In the genomic region with DNA sequence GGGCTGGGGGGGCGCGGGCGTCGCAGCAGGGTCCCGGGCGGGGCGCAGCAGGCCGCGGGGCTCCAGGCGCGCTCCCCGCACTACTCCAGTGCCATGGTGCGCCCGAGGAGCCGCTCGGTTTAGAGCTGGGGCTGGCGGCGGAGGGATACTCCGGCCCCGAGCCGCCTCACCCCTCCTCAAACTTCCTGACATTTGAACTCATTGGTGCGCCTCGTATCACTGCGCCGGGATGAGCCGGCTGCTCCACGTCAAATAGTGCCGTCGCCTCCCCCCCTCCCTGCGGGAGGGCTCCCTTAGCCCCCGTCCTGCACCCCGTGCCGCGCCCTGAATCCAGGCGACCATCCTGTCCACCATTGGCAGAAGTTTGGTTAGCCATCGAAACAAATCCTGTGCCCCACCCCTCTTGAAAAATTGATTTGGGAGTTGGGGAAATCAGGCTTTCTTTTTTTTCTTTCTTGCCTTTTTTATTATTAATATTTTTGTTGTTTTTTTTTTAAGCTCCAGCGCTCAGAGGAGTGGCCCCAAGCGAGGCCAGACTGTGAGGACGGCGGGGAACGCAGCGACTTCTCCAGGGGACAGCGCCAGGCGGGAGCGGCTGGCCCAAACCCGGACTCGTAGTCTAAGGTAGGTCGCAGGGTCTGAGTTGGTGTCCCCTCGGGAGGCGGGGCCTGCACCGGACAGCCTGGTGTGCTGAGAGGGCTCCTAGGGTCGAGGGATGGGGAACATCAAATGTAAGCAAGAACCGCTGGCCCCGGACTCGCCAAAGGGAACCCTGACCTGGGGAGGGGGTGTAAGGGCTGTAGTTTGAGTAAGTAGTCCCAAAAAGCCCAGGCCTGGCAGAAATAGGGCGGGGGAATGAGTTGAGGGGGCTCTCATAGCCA, we compare ENCODE assay signal across 8 mouse cellular contexts. TPM values are rescaled to one million over a fixed set of nuclear protein-coding genes. Genes with fewer than 3 reads are reported as not detected.
DNase-seq lines count a peak whose midpoint lies in the region; ATAC-seq and TF ChIP-seq lines count a peak whose summit lies in the region.

No protein-coding gene starts in this region.

- H3K27me3 ChIP-seq in lung, postnatal 0 days (replicated peaks; ENCODE audit: insufficient read depth, low read length) = peaks cover 79% of the 10 kb centered on the region

- H3K36me3 ChIP-seq in lung, postnatal 0 days (ENCODE audit: insufficient read depth, low read length) = no peaks in the 10 kb centered on the region

- TF ChIP-seq CTCF in lung, postnatal 0 days (IDR thresholded peaks at IDR 0.05) = no peak

- peak overlapping the region; percentile 76 for H3K4me2 ChIP-seq in lung, postnatal 0 days (replicated peaks; ENCODE audit: low read depth, low read length)

- no peaks in the 10 kb centered on the region for H3K9me3 ChIP-seq in lung, postnatal 0 days (ENCODE audit: low read length)

- peak; percentile 55 for DNase-seq in thymus, postnatal 14 days
- no peak for DNase-seq in thymus, postnatal 10 days (ENCODE audit: low spot score in 2 of 2)
- DNase-seq in gastrocnemius, postnatal 25 days = peak; percentile 64
- peak; percentile 40 for DNase-seq in kidney, adult 18-20 months
- peak; percentile 39 for DNase-seq in lung, postnatal 0 days (ENCODE audit: low spot score)
- DNase-seq in testis, postnatal 10 days (ENCODE audit: low spot score) = peak; percentile 55
- no peak for DNase-seq in frontal cortex, postnatal 14 days (ENCODE audit: low spot score in 2 of 2)
- DNase-seq in B cell, adult 2 months = no peak

- peak; percentile 34 for ATAC-seq in lung, postnatal 0 days

- no peak for TF ChIP-seq EP300 in lung, postnatal 0 days (IDR thresholded peaks at IDR 0.05)

- WGBS in lung, postnatal 0 days = 7% methylated on average over 47 of the region's 56 CpGs

- no peak overlapping the region for H3K27ac ChIP-seq in lung, postnatal 0 days (ENCODE audit: low read length)

- H3K4me3 ChIP-seq in lung, postnatal 0 days (ENCODE audit: low read depth, low read length) = peak overlapping the region; percentile 35

- H3K9ac ChIP-seq in lung, postnatal 0 days (replicated peaks; ENCODE audit: low read depth) = no peak overlapping the region

- H3K4me1 ChIP-seq in lung, postnatal 0 days (ENCODE audit: insufficient read depth, low read depth, low read length) = peaks cover 11% of the 10 kb centered on the region

RNA-seq across cellular contexts. Expression of a gene that starts 0.9 kb away (rescaled TPM):
- total RNA-seq in gastrocnemius, postnatal 25 days (2021) = under 1 TPM; 0.05 to 0.24 TPM
- not detected in 2 replicates for polyA plus RNA-seq in lung, postnatal 0 days (2015; fragmentation: Nextera tagmentation; extraction: Ambion mirVana)

Comparison
In these comparisons a context has a peak if more than half of its experiments do, and no peak if none do; other contexts are left out.
1. DNase-seq: peak in thymus, postnatal 14 days (single experiment), gastrocnemius, postnatal 25 days (single experiment), kidney, adult 18-20 months (single experiment), lung, postnatal 0 days (single experiment) and testis, postnatal 10 days (single experiment); none in thymus, postnatal 10 days (0 of 2), frontal cortex, postnatal 14 days (0 of 2) and B cell, adult 2 months (0 of 2).